ENCODE assay signal across 8 mouse cellular contexts in genomic region chr13:45345471-45346159, GRCm38 (mm10). TPM values are rescaled to one million over a fixed set of nuclear protein-coding genes. Genes with fewer than 3 reads are reported as not detected.
A peak's percentile ranks its signal among the peaks of the same experiment; 100 is the strongest.
DNase-seq lines count a peak whose midpoint lies in the region; ATAC-seq and TF ChIP-seq lines count a peak whose summit lies in the region.

No protein-coding gene starts in this region.

- no peaks in the 10 kb centered on the region for H3K9me3 ChIP-seq in lung, embryonic 15.5 days

- no peak for TF ChIP-seq CTCF in brain, embryonic 14.5 days (IDR thresholded peaks at IDR 0.05; ENCODE audit: borderline replicate concordance, extremely low read depth, insufficient read depth, insufficient read length)

- WGBS in lung, embryonic 15.5 days = 19% methylated on average over 14 of the region's 14 CpGs

- H3K79me2 ChIP-seq in myocyte (ENCODE audit: control insufficient read depth, insufficient read depth) = no peaks in the 10 kb centered on the region

- TF ChIP-seq POLR2A in brain, embryonic 14.5 days (IDR thresholded peaks at IDR 0.05; ENCODE audit: borderline replicate concordance, extremely low read depth, insufficient read depth, insufficient read length, poor library complexity, severe bottlenecking) = no peak
- TF ChIP-seq POLR2A in myocyte (IDR thresholded peaks at IDR 0.05; ENCODE audit: insufficient read length, low read depth) = no peak

- no peak for DNase-seq in lung, postnatal 4 days
- peak; percentile 43 for DNase-seq in brain, embryonic 14.5 days (ENCODE audit: low read depth)
- peak; percentile 11 for DNase-seq in gastrocnemius, postnatal 10 days
- no peak for DNase-seq in thymus, postnatal 0 days (ENCODE audit: low spot score)
- no peak for DNase-seq in cerebellum, postnatal 4 days (ENCODE audit: low spot score in 2 of 2)
- DNase-seq in frontal cortex, postnatal 14 days (ENCODE audit: low spot score in 2 of 2) = no peak

- no peak overlapping the region for H3ac ChIP-seq in myocyte (ENCODE audit: control insufficient read depth, insufficient read length)

- no peak overlapping the region for H3K9ac ChIP-seq in lung, embryonic 15.5 days

- no peak for ATAC-seq in lung, embryonic 15.5 days (ENCODE audit: borderline replicate concordance, extremely low read depth, low FRiP score, low TSS enrichment)

- H3K4me1 ChIP-seq in lung, embryonic 15.5 days = peaks cover 6% of the 10 kb centered on the region; the same call in 1 of the 2 replicates

- no peaks in the 10 kb centered on the region for H3K36me3 ChIP-seq in lung, embryonic 15.5 days
- H3K36me3 ChIP-seq in myocyte (ENCODE audit: control insufficient read depth, insufficient read depth) = no peaks in the 10 kb centered on the region

- H3K27me3 ChIP-seq in lung, embryonic 15.5 days = no peaks in the 10 kb centered on the region
- H3K27me3 ChIP-seq in myocyte (ENCODE audit: control insufficient read depth, insufficient read depth, insufficient read length) = no peaks in the 10 kb centered on the region

- H3K27ac ChIP-seq in lung, embryonic 15.5 days = no peak overlapping the region

- no peak overlapping the region for H3K4me3 ChIP-seq in lung, embryonic 15.5 days
- no peak overlapping the region for H3K4me3 ChIP-seq in myocyte

- H3K4me2 ChIP-seq in lung, embryonic 15.5 days = peak overlapping the region; percentile 16; the same call in 1 of the 2 replicates
- H3K4me2 ChIP-seq in myocyte (ENCODE audit: low read depth) = peak overlapping the region; percentile 55

TF ChIP-seq in myocyte, 11 proteins besides CTCF, POLR2A, EP300 and RAD21:
- TF ChIP-seq MAX (IDR thresholded peaks at IDR 0.05; ENCODE audit: low read depth) = no peak
- peak in 2 of 3 experiments; percentile 58 to 71 for TF ChIP-seq MYOD1 (IDR thresholded peaks at IDR 0.05; ENCODE audit: control insufficient read depth in 1 of 3, insufficient read length in 2 of 3, low read depth in 2 of 3)
- TF ChIP-seq TCF12 (IDR thresholded peaks at IDR 0.05; ENCODE audit: insufficient read depth, poor library complexity, severe bottlenecking) = no peak
- TF ChIP-seq MYOG (IDR thresholded peaks at IDR 0.05; ENCODE audit: control insufficient read depth in 1 of 3, insufficient read depth in 1 of 3, insufficient read length in 2 of 3, low read depth in 2 of 3) = peak; percentile 10 to 85 (median 78)
TF ChIP-seq in myocyte: peak in this region for 2.

RNA-seq across cellular contexts. Expression of gene Mylip, which starts 43.9 kb away (rescaled TPM):
- polyA plus RNA-seq in lung, embryonic 15.5 days (2015; fragmentation: Nextera tagmentation; extraction: Ambion mirVana) = 7.1 and 8.0 TPM in 2 replicates
- polyA plus RNA-seq in brain, embryonic 14.5 days (2012; rRNA removed) = 5.4 and 7.8 TPM in 2 replicates
- total RNA-seq in gastrocnemius, postnatal 10 days (2021) = 1 to 10 TPM; 9.5 to 9.6 TPM
- 8.3 TPM for polyA plus RNA-seq in myocyte (2012; fragmentation: generic; extraction: Trizol)
- polyA plus RNA-seq in thymus, postnatal 0 days (2015; fragmentation: Nextera tagmentation; extraction: Ambion mirVana) = 8.0 and 15.6 TPM in 2 replicates

Comparison
In these comparisons a context has a peak if more than half of its experiments do, and no peak if none do; other contexts are left out.
1. DNase-seq: peak in brain, embryonic 14.5 days (single experiment) and gastrocnemius, postnatal 10 days (single experiment); none in lung, postnatal 4 days (0 of 2), thymus, postnatal 0 days (single experiment), cerebellum, postnatal 4 days (0 of 2) and frontal cortex, postnatal 14 days (0 of 2).